In the genomic region with DNA sequence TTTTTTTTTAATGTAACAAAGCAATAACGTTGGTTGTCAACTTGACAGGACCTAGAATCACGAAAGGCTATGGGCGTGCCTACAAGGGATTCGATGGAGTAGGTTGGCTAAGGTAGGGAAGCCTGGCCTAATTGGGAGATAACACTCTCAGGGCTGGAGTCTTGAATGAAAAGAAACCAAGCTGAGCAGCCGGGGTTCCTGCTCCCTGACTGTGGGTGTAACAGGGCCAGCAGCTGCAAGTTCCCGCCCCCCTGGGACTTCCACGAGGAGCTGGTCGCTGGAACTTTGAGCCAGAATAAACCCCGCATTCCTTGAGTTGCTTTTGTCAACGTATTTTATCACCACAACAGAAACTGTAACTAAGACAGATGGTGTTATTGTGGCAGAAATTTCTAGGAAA, we compare ENCODE assay signal across 21 mouse cellular contexts. TPM values are rescaled to one million over a fixed set of nuclear protein-coding genes. Genes with fewer than 3 reads are reported as not detected.
A peak's percentile ranks its signal among the peaks of the same experiment; 100 is the strongest.
DNase-seq lines count a peak whose midpoint lies in the region; ATAC-seq lines count a peak whose summit lies in the region.
"Had no signal": no experiment of that assay in that cellular context is flagged by ENCODE, and none has a peak within 500 bp of the region (broad histone marks: within the 10 kb centered on the region; RNA-seq: fewer than 3 reads in every experiment).

No protein-coding gene starts in this region.

- no peaks in the 10 kb centered on the region for H3K36me3 ChIP-seq in midbrain, embryonic 11.5 days (ENCODE audit: control insufficient read depth, insufficient read depth, low read length)
- no peaks in the 10 kb centered on the region for H3K36me3 ChIP-seq in midbrain, embryonic 13.5 days
- no peaks in the 10 kb centered on the region for H3K36me3 ChIP-seq in erythroblast, embryonic 14.5 days (ENCODE audit: control insufficient read depth)
- H3K36me3 ChIP-seq in liver, embryonic 15.5 days (replicated peaks) = no peaks in the 10 kb centered on the region
- no peaks in the 10 kb centered on the region for H3K36me3 ChIP-seq in hindbrain, embryonic 11.5 days (ENCODE audit: control insufficient read depth, insufficient read depth, low read length)
- H3K36me3 ChIP-seq: heart, embryonic 15.5 days had no signal

- H3K4me3 ChIP-seq in midbrain, embryonic 11.5 days (ENCODE audit: low read depth, low read length) = no peak overlapping the region
- H3K4me3 ChIP-seq in midbrain, embryonic 13.5 days (replicated peaks) = no peak overlapping the region
- H3K4me3 ChIP-seq in erythroblast, embryonic 14.5 days (replicated peaks) = peak overlapping the region; percentile 49
- H3K4me3 ChIP-seq in liver, embryonic 15.5 days (replicated peaks) = no peak overlapping the region
- H3K4me3 ChIP-seq in hindbrain, embryonic 11.5 days (ENCODE audit: low read depth, low read length) = no peak overlapping the region
- H3K4me3 ChIP-seq: forebrain, embryonic 13.5 days; heart, embryonic 15.5 days had no signal

- DNase-seq in midbrain, embryonic 11.5 days (ENCODE audit: low spot score, missing footprints) = peak; percentile 47
- DNase-seq in thymus, postnatal 36 days = no peak
- no peak for DNase-seq in kidney, postnatal 36 days
- no peak for DNase-seq in hindbrain, embryonic 11.5 days (ENCODE audit: low spot score)
- DNase-seq: adrenal gland, adult 8-10 months; cerebellum, adult 18-20 months; cerebellum, postnatal 36 days; gastrocnemius, postnatal 10 days; kidney, adult 11 months; kidney, postnatal 14 days; lung, adult 2 months; spleen, adult 18-20 months; thymus, postnatal 25 days had no signal

- no peaks in the 10 kb centered on the region for H3K9me3 ChIP-seq in midbrain, embryonic 11.5 days (ENCODE audit: control insufficient read depth, low read length)
- no peaks in the 10 kb centered on the region for H3K9me3 ChIP-seq in midbrain, embryonic 13.5 days
- no peaks in the 10 kb centered on the region for H3K9me3 ChIP-seq in erythroblast, embryonic 14.5 days (ENCODE audit: control insufficient read depth, low read length)
- no peaks in the 10 kb centered on the region for H3K9me3 ChIP-seq in liver, embryonic 15.5 days (replicated peaks)
- no peaks in the 10 kb centered on the region for H3K9me3 ChIP-seq in hindbrain, embryonic 11.5 days (ENCODE audit: control insufficient read depth, low read length)
- H3K9me3 ChIP-seq: forebrain, embryonic 13.5 days; heart, embryonic 15.5 days; megakaryocyte, embryonic 14.5 days had no signal

- no peak overlapping the region for H3K4me2 ChIP-seq in midbrain, embryonic 11.5 days
- no peak overlapping the region for H3K4me2 ChIP-seq in midbrain, embryonic 13.5 days (replicated peaks)
- H3K4me2 ChIP-seq in liver, embryonic 15.5 days = peak overlapping the region; percentile 52
- no peak overlapping the region for H3K4me2 ChIP-seq in hindbrain, embryonic 11.5 days (replicated peaks; ENCODE audit: low read depth, low read length)
- H3K4me2 ChIP-seq: forebrain, embryonic 13.5 days; heart, embryonic 15.5 days had no signal

- H3K27ac ChIP-seq in midbrain, embryonic 11.5 days (ENCODE audit: low read depth, low read length) = no peak overlapping the region
- H3K27ac ChIP-seq in midbrain, embryonic 13.5 days = no peak overlapping the region
- peak overlapping the region; percentile 49; the same call in 1 of the 2 replicates for H3K27ac ChIP-seq in liver, embryonic 15.5 days (replicated peaks)
- no peak overlapping the region for H3K27ac ChIP-seq in hindbrain, embryonic 11.5 days (ENCODE audit: low read depth, low read length)
- H3K27ac ChIP-seq: forebrain, embryonic 13.5 days; heart, embryonic 15.5 days had no signal

- no peaks in the 10 kb centered on the region for H3K27me3 ChIP-seq in midbrain, embryonic 11.5 days (ENCODE audit: control insufficient read depth, insufficient read depth, low read length)
- H3K27me3 ChIP-seq in midbrain, embryonic 13.5 days = no peaks in the 10 kb centered on the region
- H3K27me3 ChIP-seq in erythroblast, embryonic 14.5 days (ENCODE audit: control insufficient read depth) = no peaks in the 10 kb centered on the region
- no peaks in the 10 kb centered on the region for H3K27me3 ChIP-seq in liver, embryonic 15.5 days
- H3K27me3 ChIP-seq in hindbrain, embryonic 11.5 days (ENCODE audit: control insufficient read depth, insufficient read depth, low read length) = no peaks in the 10 kb centered on the region
- H3K27me3 ChIP-seq: forebrain, embryonic 13.5 days; heart, embryonic 15.5 days; Patski had no signal

- WGBS in midbrain, embryonic 11.5 days = 67% methylated on average over 10 of the region's 10 CpGs
- 81% methylated on average over 10 of the region's 10 CpGs for WGBS in midbrain, embryonic 13.5 days
- WGBS in liver, embryonic 15.5 days (ENCODE audit: insufficient replicate concordance) = 34% methylated on average over 10 of the region's 10 CpGs
- 75% methylated on average over 10 of the region's 10 CpGs for WGBS in hindbrain, embryonic 11.5 days

- H3K4me1 ChIP-seq in midbrain, embryonic 11.5 days (ENCODE audit: control insufficient read depth, insufficient read depth, low read length) = no peaks in the 10 kb centered on the region
- H3K4me1 ChIP-seq in midbrain, embryonic 13.5 days (replicated peaks) = 0 out of 2 replicates have a peak, but pooled peaks cover 7% of the 10 kb centered on the region
- peaks cover 32% of the 10 kb centered on the region for H3K4me1 ChIP-seq in erythroblast, embryonic 14.5 days (ENCODE audit: control insufficient read depth)
- peaks cover 24% of the 10 kb centered on the region for H3K4me1 ChIP-seq in liver, embryonic 15.5 days (replicated peaks)
- no peaks in the 10 kb centered on the region for H3K4me1 ChIP-seq in hindbrain, embryonic 11.5 days (replicated peaks; ENCODE audit: control insufficient read depth, insufficient read depth, low read length)
- H3K4me1 ChIP-seq: forebrain, embryonic 13.5 days had no signal

- no peak overlapping the region for H3K9ac ChIP-seq in midbrain, embryonic 11.5 days (ENCODE audit: low read length)
- H3K9ac ChIP-seq in midbrain, embryonic 13.5 days (replicated peaks) = no peak overlapping the region
- no peak overlapping the region for H3K9ac ChIP-seq in liver, embryonic 15.5 days
- H3K9ac ChIP-seq in hindbrain, embryonic 11.5 days (ENCODE audit: low read depth, low read length) = no peak overlapping the region
- H3K9ac ChIP-seq: forebrain, embryonic 13.5 days; heart, embryonic 15.5 days had no signal

- ATAC-seq in midbrain, embryonic 11.5 days (ENCODE audit: low FRiP score) = no peak
- no peak for ATAC-seq in midbrain, embryonic 13.5 days
- peak; percentile 70 for ATAC-seq in liver, embryonic 15.5 days (ENCODE audit: insufficient read depth)
- ATAC-seq in hindbrain, embryonic 11.5 days (ENCODE audit: low FRiP score) = no peak
- ATAC-seq: forebrain, embryonic 13.5 days; Patski had no signal

RNA-seq across cellular contexts. Expression of a gene that starts 16.2 kb away (rescaled TPM):
- polyA plus RNA-seq in midbrain, embryonic 11.5 days (2014; fragmentation: Nextera tagmentation; extraction: Ambion mirVana) = not detected in 2 replicates
- 0.09 and 0.28 TPM in 2 replicates for polyA plus RNA-seq in midbrain, embryonic 13.5 days (2015; fragmentation: Nextera tagmentation; extraction: Ambion mirVana)
- polyA plus RNA-seq in erythroblast, embryonic 14.5 days (2012) = not detected in 2 replicates
- not detected in 2 replicates for polyA plus RNA-seq in liver, embryonic 15.5 days (2015; fragmentation: Nextera tagmentation; extraction: Ambion mirVana)
- 0.14 and 0.29 TPM in 2 replicates for polyA plus RNA-seq in hindbrain, embryonic 11.5 days (2014; fragmentation: Nextera tagmentation; extraction: Ambion mirVana)
- polyA plus RNA-seq: heart, embryonic 15.5 days; neural tube, embryonic 11.5 days; Patski had no signal

RNA-seq across cellular contexts. Expression of a gene that starts 56.6 kb away (rescaled TPM):
- 242 and 263 TPM in 2 replicates for polyA plus RNA-seq in midbrain, embryonic 11.5 days (2014; fragmentation: Nextera tagmentation; extraction: Ambion mirVana)
- 244 and 247 TPM in 2 replicates for polyA plus RNA-seq in midbrain, embryonic 13.5 days (2015; fragmentation: Nextera tagmentation; extraction: Ambion mirVana)
- polyA plus RNA-seq in erythroblast, embryonic 14.5 days (2012) = 3.1 and 3.7 TPM in 2 replicates
- 57.9 and 63.9 TPM in 2 replicates for polyA plus RNA-seq in liver, embryonic 15.5 days (2015; fragmentation: Nextera tagmentation; extraction: Ambion mirVana)
- 258 and 266 TPM in 2 replicates for polyA plus RNA-seq in hindbrain, embryonic 11.5 days (2014; fragmentation: Nextera tagmentation; extraction: Ambion mirVana)

Comparison
In these comparisons a context has a peak if more than half of its experiments do, and no peak if none do; other contexts are left out.
1. RNA of a gene that starts 56.6 kb away (polyA plus RNA-seq): 258 to 266 TPM in hindbrain, embryonic 11.5 days, 244 to 247 TPM in midbrain, embryonic 13.5 days, 242 to 263 TPM in midbrain, embryonic 11.5 days and 57.9 to 63.9 TPM in liver, embryonic 15.5 days; 3.1 to 3.7 TPM in erythroblast, embryonic 14.5 days; every median in the first group is over 10 times any median in the second.